Mouse (Mus musculus) liver, embryonic 13.5 days (tissue): ENCODE measurements at regions not wholly inside any gene's neighbourhood (a gene's known extent, or its start where the extent isn't known, plus 50 kb on each side); places are given as distances from the start of the nearest gene placed in this dataset.

Experiments used
- ATAC-seq: fragments of 200-750 bp; cut with Nextera tagmentation; 2 replicates; pipeline ENCODE4 v1.8.0; 2017; ENCODE audit warnings: low read depth, mild to moderate bottlenecking, moderate number of reproducible peaks, moderate library complexity
- DNase-seq: peaks from one replicate; pipeline ENCODE4 v3.0.0; 2022
- H3K27ac ChIP-seq: fragments of 300-500 bp; sonication (generic); 2 replicates; pipeline ENCODE4 v1.5.1; 2015; ENCODE audit warnings: moderate library complexity, mild to moderate bottlenecking, inconsistent platforms
- H3K27me3 ChIP-seq: fragments of 300-500 bp; sonication (generic); 2 replicates; pipeline ENCODE4 v1.6.1; 2015; ENCODE audit warnings: mild to moderate bottlenecking, inconsistent platforms
- H3K36me3 ChIP-seq: fragments of 300-500 bp; sonication (generic); 2 replicates; pipeline ENCODE4 v1.6.1; 2015; ENCODE audit warnings: mild to moderate bottlenecking, inconsistent platforms
- H3K4me1 ChIP-seq: fragments of 300-500 bp; sonication (generic); replicated peaks from 2 replicates; pipeline ENCODE4 v1.6.1; 2015; ENCODE audit warnings: inconsistent platforms
- H3K4me2 ChIP-seq: fragments of 300-500 bp; sonication (generic); 2 replicates; pipeline ENCODE4 v1.6.1; 2015; ENCODE audit warnings: inconsistent platforms, mild to moderate bottlenecking, moderate library complexity
- H3K4me3 ChIP-seq: fragments of 300-500 bp; sonication (generic); replicated peaks from 2 replicates; pipeline ENCODE4 v1.5.1; 2015; ENCODE audit warnings: mild to moderate bottlenecking, inconsistent platforms
- H3K9ac ChIP-seq: fragments of 300-500 bp; sonication (generic); 2 replicates; pipeline ENCODE4 v1.6.1; 2015; ENCODE audit warnings: mild to moderate bottlenecking, inconsistent platforms
- H3K9me3 ChIP-seq: fragments of 300-500 bp; sonication (generic); replicated peaks from 2 replicates; pipeline ENCODE4 v1.6.1; 2016; ENCODE audit warnings: inconsistent platforms
- WGBS: fragments of 180-500 bp; shearing (Covaris S2); methylation state at CpG from one replicate; pipeline ENCODE4 v1.1.7; 2015; ENCODE audit not compliant: insufficient replicate concordance; 5-methylcytosine and 5-hydroxymethylcytosine counted together

DNA sequence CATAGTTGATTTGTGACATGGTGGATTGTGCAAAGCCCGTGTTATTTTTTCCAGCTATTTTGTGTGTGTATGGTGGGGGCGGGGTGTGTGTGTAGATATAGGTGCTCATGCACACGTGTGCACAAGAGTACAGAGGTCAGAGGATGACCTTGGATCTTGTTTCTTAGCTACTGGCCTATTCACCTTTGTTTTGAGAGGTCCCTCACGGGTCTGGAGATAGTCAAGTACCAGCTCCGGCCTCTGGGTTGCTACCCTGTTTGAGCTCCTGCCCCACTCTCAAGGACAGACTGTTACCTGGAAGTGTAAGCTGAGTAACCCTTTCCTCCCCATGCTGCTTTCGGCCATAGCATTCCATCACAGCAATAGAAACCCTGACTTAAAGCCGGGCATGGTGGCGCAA lies 138.0 kb downstream of the Fam43a start:
- Histone ChIP-seq H3K4me1 (peaks cover 25% of the 10 kb centered on the region), H3K9me3 (no peaks in the 10 kb centered on the region), H3K27me3 (no peaks in the 10 kb centered on the region), H3K36me3 (no peaks in the 10 kb centered on the region), H3K9ac (no peak overlapping the region), H3K4me2 (no peak overlapping the region), H3K27ac (no peak overlapping the region), H3K4me3 (no peak overlapping the region)
- ATAC-seq = no peak
- no peak for DNase-seq
- WGBS = 59% methylated on average over 8 of the region's 8 CpGs

- DNase-seq (no peak), ATAC-seq (no peak)
- no peak overlapping the region for H3K9ac ChIP-seq
- H3K27ac ChIP-seq = no peak overlapping the region
- no peaks in the 10 kb centered on the region for H3K27me3 ChIP-seq
- H3K4me3 ChIP-seq = no peak overlapping the region
- WGBS = 67% methylated on average over 7 of the region's 7 CpGs
- peaks cover 14% of the 10 kb centered on the region for H3K4me1 ChIP-seq
- no peaks in the 10 kb centered on the region for H3K36me3 ChIP-seq
- no peak overlapping the region for H3K4me2 ChIP-seq
- no peaks in the 10 kb centered on the region for H3K9me3 ChIP-seq
Observed at GRCm38 (mm10) chr16:30739651-30740050, 140.1 kb downstream of the Fam43a start.

DNA sequence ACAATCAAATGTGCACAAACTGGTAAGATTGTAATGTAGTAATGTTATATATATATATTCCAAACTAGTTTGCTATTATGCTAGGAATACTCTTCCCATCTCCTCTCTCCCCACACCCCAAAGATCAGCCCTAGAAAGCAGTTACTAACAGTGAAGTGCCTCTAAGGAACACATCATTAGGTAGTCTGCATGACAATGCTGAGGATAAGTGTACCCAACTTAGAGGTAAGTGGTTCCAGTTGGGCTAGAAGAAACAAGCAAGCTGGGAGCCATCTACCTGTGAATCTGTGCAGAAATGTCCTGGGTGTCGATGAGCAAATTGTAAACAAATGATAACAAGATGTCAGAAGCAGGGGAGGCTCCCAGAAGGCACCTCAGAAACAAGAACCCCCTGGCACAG lies 141.7 kb downstream of the Fam43a start:
- no peak overlapping the region for H3K4me3 ChIP-seq
- no peak overlapping the region for H3K9ac ChIP-seq
- H3K27ac ChIP-seq = no peak overlapping the region
- ATAC-seq (no peak), DNase-seq (no peak)
- H3K27me3 ChIP-seq = no peaks in the 10 kb centered on the region
- H3K9me3 ChIP-seq = no peaks in the 10 kb centered on the region
- H3K4me2 ChIP-seq = no peak overlapping the region
- no peaks in the 10 kb centered on the region for H3K36me3 ChIP-seq
- 73% methylated on average over 1 of the region's 1 CpGs for WGBS
- H3K4me1 ChIP-seq = peaks cover 14% of the 10 kb centered on the region

DNA sequence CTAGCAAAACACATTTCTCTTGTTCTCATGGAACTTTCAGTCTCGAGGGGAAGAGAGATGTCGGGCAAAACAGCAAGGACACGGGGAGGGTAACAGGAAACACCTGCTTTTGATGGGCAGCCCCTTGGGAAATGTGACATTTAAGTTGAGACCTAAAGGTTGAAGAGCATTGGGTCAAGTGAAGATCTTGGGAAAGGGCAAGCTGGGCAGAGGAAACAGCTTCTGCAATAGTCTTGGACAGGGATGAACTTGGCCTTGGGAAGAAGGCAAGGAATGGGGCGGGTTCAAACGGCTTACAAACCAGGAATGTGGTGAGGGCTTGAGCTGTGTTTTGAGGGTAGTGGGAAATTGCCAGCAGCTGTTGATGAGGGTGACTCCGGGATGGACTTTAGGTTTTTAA lies 143.0 kb downstream of the Fam43a start:
- Histone ChIP-seq H3K4me3 (no peak overlapping the region), H3K9ac (no peak overlapping the region), H3K9me3 (no peaks in the 10 kb centered on the region), H3K27me3 (no peaks in the 10 kb centered on the region), H3K27ac (no peak overlapping the region), H3K4me2 (no peak overlapping the region), H3K4me1 (peaks cover 5% of the 10 kb centered on the region), H3K36me3 (no peaks in the 10 kb centered on the region)
- no peak for DNase-seq
- 43% methylated on average over 6 of the region's 6 CpGs for WGBS
- no peak for ATAC-seq

DNA sequence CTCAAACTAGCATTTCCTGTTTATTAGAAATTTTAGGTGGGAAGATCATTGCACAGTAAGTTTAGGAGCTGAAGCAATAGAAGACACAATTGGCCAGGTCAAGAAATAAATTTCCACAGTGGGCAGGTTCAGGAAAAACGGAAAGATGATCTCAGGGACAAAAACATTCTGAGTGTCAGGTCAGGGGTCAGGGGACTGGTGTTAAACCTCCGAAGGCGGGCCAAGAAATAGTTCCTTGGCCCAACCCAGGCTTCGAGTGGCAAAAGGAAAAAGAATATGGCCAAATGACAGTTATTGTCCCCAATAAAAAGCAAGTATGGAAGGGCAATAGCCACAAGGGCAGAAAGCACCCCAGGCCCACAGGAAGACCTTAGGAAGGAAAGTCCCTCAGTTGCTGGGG lies 144.0 kb downstream of the Fam43a start:
- H3K27me3 ChIP-seq = no peaks in the 10 kb centered on the region
- ATAC-seq = no peak
- WGBS = 69% methylated on average over 4 of the region's 4 CpGs

GRCm38 (mm10) chr16:30744237-30744636 lies 144.7 kb downstream of the Fam43a start:
- no peak overlapping the region for H3K4me2 ChIP-seq
- no peaks in the 10 kb centered on the region for H3K9me3 ChIP-seq
- H3K36me3 ChIP-seq = no peaks in the 10 kb centered on the region
- H3K27me3 ChIP-seq = no peaks in the 10 kb centered on the region
- H3K9ac ChIP-seq = no peak overlapping the region
- H3K27ac ChIP-seq = no peak overlapping the region
- ATAC-seq (no peak), DNase-seq (no peak)
- no peak overlapping the region for H3K4me3 ChIP-seq
- WGBS = 54% methylated on average over 7 of the region's 7 CpGs
- no peaks in the 10 kb centered on the region; the same call in 1 of the 2 replicates for H3K4me1 ChIP-seq

More for the DNA sequence above, 144.0 kb downstream of the Fam43a start:
- Histone ChIP-seq H3K9me3 (no peaks in the 10 kb centered on the region), H3K4me2 (no peak overlapping the region), H3K36me3 (no peaks in the 10 kb centered on the region), H3K27ac (no peak overlapping the region), H3K9ac (no peak overlapping the region), H3K4me1 (peaks cover 4% of the 10 kb centered on the region; the same call in 1 of the 2 replicates), H3K4me3 (no peak overlapping the region)
- no peak for DNase-seq

DNA sequence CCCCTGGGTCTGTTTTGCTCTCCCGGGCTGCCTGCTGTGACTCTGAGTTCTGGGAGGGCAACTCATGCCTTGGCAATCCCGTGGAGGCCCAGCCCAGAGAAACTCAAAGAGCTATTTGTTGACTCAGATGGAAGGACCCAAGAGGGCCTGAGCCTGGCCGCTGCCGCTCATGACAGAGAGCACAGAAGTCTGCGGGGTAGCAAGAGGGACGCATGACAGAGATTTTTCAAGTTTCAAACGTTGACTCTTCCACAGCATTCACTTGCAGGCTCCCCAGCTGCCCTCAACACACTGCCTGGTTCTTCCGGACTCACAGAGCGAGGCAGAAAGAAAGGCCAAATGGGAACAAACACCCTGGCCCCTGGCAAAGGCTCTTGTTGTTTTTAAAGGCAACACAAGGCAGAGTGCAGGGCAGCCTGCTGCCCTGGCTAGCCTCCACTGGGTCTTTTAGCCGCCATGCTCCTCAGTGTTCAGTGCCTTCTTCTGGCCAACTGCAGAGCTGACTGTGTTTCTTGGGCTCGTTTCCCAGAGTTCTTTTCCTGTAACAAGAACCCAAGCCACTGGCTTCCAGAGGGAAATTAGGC lies 146.2 kb downstream of the Fam43a start:
- H3K4me3 ChIP-seq = no peak overlapping the region
- no peaks in the 10 kb centered on the region for H3K27me3 ChIP-seq
- no peak for ATAC-seq
- H3K27ac ChIP-seq = no peak overlapping the region
- no peaks in the 10 kb centered on the region for H3K9me3 ChIP-seq
- no peaks in the 10 kb centered on the region for H3K36me3 ChIP-seq
- no peak overlapping the region for H3K4me2 ChIP-seq
- WGBS = 53% methylated on average over 11 of the region's 11 CpGs
- H3K9ac ChIP-seq = no peak overlapping the region
- no peaks in the 10 kb centered on the region; the same call in 1 of the 2 replicates for H3K4me1 ChIP-seq
- DNase-seq = no peak

GRCm38 (mm10) chr16:30746211-30746610 lies 146.7 kb downstream of the Fam43a start:
- no peak overlapping the region for H3K4me3 ChIP-seq
- H3K27me3 ChIP-seq = no peaks in the 10 kb centered on the region
- H3K4me1 ChIP-seq = no peaks in the 10 kb centered on the region; the same call in 1 of the 2 replicates
- H3K4me2 ChIP-seq = no peak overlapping the region
- no peak overlapping the region for H3K27ac ChIP-seq
- no peaks in the 10 kb centered on the region for H3K36me3 ChIP-seq
- 64% methylated on average over 8 of the region's 8 CpGs for WGBS
- no peak for ATAC-seq
- no peak overlapping the region for H3K9ac ChIP-seq
- no peak for DNase-seq
- no peaks in the 10 kb centered on the region for H3K9me3 ChIP-seq

- 45% methylated on average over 3 of the region's 3 CpGs for WGBS
- Histone ChIP-seq H3K27ac (no peak overlapping the region), H3K4me3 (no peak overlapping the region), H3K27me3 (no peaks in the 10 kb centered on the region), H3K9me3 (no peaks in the 10 kb centered on the region), H3K4me2 (no peak overlapping the region), H3K9ac (no peak overlapping the region), H3K36me3 (no peaks in the 10 kb centered on the region), H3K4me1 (no peaks in the 10 kb centered on the region; the same call in 1 of the 2 replicates)
- no peak for DNase-seq
- no peak for ATAC-seq
Observed at GRCm38 (mm10) chr16:30749841-30750240, 150.3 kb downstream of the Fam43a start.

DNA sequence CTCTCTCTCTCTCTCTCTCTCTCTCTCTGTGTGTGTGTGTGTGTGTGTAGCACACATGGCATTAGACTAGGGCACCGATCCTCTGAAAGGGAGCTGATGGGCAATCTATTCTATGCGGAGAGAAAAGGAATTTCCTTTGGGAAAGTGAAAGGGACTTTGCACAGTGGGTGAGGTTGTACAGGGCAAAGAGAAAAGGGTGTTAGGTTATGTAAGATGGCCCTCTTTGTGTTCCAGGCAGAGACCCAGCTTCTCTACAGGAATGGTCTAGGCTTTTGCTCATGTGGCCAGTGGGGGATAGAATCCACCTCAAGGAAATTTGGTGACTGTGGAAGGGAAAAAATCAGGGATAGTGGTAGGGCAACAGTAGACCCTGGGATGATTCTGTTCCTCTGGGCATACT lies 156.2 kb downstream of the Fam43a start:
- Histone ChIP-seq H3K4me3 (no peak overlapping the region), H3K9me3 (no peaks in the 10 kb centered on the region), H3K9ac (no peak overlapping the region), H3K27ac (no peak overlapping the region), H3K27me3 (no peaks in the 10 kb centered on the region), H3K4me2 (no peak overlapping the region), H3K4me1 (no peaks in the 10 kb centered on the region), H3K36me3 (no peaks in the 10 kb centered on the region)
- 94% methylated on average over 2 of the region's 2 CpGs for WGBS
- DNase-seq (no peak), ATAC-seq (no peak)

DNA sequence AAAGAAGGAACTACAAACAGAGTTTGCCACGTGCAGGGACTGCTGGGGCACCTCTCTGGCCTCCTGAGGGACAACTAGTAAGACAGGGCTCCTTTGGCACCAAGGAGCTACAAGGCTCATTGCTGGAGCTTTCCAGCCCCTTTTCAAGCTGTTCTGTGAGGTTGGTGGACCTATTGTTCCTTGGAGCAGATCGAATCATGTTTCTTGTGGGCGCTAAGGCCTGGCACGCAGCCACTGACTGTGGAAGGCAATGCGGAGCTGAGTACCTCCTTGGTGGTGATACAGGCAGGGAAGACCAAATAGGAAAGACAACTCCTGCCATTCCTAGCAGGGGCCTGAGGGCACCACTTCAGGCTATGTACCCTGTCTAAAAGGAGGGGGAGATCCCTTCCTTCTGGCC lies 157.2 kb downstream of the Fam43a start:
- Histone ChIP-seq H3K27ac (no peak overlapping the region), H3K4me3 (no peak overlapping the region), H3K4me2 (no peak overlapping the region), H3K27me3 (no peaks in the 10 kb centered on the region), H3K36me3 (no peaks in the 10 kb centered on the region), H3K4me1 (no peaks in the 10 kb centered on the region), H3K9me3 (no peaks in the 10 kb centered on the region), H3K9ac (no peak overlapping the region)
- DNase-seq (no peak), ATAC-seq (no peak)
- 71% methylated on average over 5 of the region's 5 CpGs for WGBS

DNA sequence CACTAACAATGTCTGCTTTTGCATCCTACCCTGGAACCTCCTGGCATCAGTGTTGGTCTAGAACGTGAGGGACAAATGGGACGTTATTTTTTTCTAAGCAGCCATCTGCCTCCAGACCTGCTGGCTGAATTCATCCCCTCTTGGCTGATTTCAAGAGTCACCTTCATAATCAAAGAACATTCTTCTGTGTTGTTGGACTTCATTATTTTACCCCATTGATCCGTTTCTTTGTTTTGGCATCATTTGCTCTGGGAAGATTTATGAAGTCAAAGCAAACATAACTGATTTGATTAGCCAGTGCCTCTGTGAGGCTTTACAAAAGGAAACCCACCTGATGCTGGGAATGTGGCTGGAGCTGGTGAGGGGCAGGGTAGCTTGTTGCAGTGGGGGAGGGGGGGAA lies 158.0 kb downstream of the Fam43a start:
- no peaks in the 10 kb centered on the region for H3K9me3 ChIP-seq
- no peak for DNase-seq
- 68% methylated on average over 3 of the region's 3 CpGs for WGBS

More for the DNA sequence above, 158.0 kb downstream of the Fam43a start:
- no peak overlapping the region for H3K9ac ChIP-seq
- H3K27ac ChIP-seq = no peak overlapping the region
- H3K4me2 ChIP-seq = no peak overlapping the region
- no peak for ATAC-seq
- H3K4me3 ChIP-seq = no peak overlapping the region
- H3K36me3 ChIP-seq = no peaks in the 10 kb centered on the region
- no peaks in the 10 kb centered on the region for H3K27me3 ChIP-seq
- H3K4me1 ChIP-seq = no peaks in the 10 kb centered on the region
